Mouse (Mus musculus): ENCODE data around the gene Bmp8a.
"Not testable (repeated sequence)": the region's sequence is repeated elsewhere in the genome, so short reads cannot be mapped to it uniquely, and the experiment has no call there.

The Bmp8a gene

GRCm38 (mm10) chr4:123331961-123332360 is 11.1 kb downstream of the Bmp8a start:
- in situ Hi-C loops (cut with MboI, MseI), result not testable (repeated sequence)

GRCm38 (mm10) chr4:123331326-123331725 is 11.7 kb downstream of the Bmp8a start:
- in situ Hi-C loops (cut with MboI, MseI), result no loop called here

GRCm38 (mm10) chr4:123328946-123329345 is 14.1 kb downstream of the Bmp8a start:
- in situ Hi-C loops (cut with MboI, MseI), result loop anchor here in 1 of 2 experiments (5.0 kb wide), 1 partner anchor 217 kb away; no protein-coding TSS in a partner anchor

GRCm38 (mm10) chr4:123327630-123328029 is 15.4 kb downstream of the Bmp8a start:
- in situ Hi-C loops (cut with MboI, MseI), result loop anchor here in 1 of 2 experiments (5.0 kb wide), 1 partner anchor 215 kb away; no protein-coding TSS in a partner anchor

GRCm38 (mm10) chr4:123326087-123326486 is 17.0 kb downstream of the Bmp8a start:
- in situ Hi-C loops (cut with MboI, MseI), result loop anchor here in 1 of 2 experiments (5.0 kb wide), 1 partner anchor 214 kb away; no protein-coding TSS in a partner anchor

- in situ Hi-C loops (cut with MboI, MseI), result loop anchor here in 1 of 2 experiments (5.0 kb wide), 1 partner anchor 206 kb away; the partner anchor contains the start of gene Oxct2b
Measured at GRCm38 (mm10) chr4:123323534-123323933, 19.5 kb downstream of the Bmp8a start, which contains the start of gene Oxct2a. Oxct2a (minus strand) TSS chr4:123323634.

GRCm38 (mm10) chr4:123322910-123323309 is 20.1 kb downstream of the Bmp8a start:
- in situ Hi-C loops (cut with MboI, MseI), result loop anchor here in 1 of 2 experiments (5.0 kb wide), 1 partner anchor 206 kb away; the partner anchor contains the start of gene Oxct2b

- in situ Hi-C loops (cut with MboI, MseI), result no loop called here
Measured at GRCm38 (mm10) chr4:123314497-123314896, 28.6 kb downstream of the Bmp8a start.

- in situ Hi-C loops (cut with MboI, MseI), result no loop called here
Measured at GRCm38 (mm10) chr4:123313010-123313409, 30.0 kb downstream of the Bmp8a start.

GRCm38 (mm10) chr4:123311845-123312244 is 31.2 kb downstream of the Bmp8a start:
- in situ Hi-C loops (cut with MboI, MseI), result no loop called here

- in situ Hi-C loops (cut with MboI, MseI), result no loop called here
Measured at GRCm38 (mm10) chr4:123308292-123308691, 34.8 kb downstream of the Bmp8a start.

GRCm38 (mm10) chr4:123306999-123307398 is 36.1 kb downstream of the Bmp8a start:
- in situ Hi-C loops (cut with MboI, MseI), result no loop called here

- in situ Hi-C loops (cut with MboI, MseI), result no loop called here
Measured at GRCm38 (mm10) chr4:123305789-123306188, 37.3 kb downstream of the Bmp8a start.

GRCm38 (mm10) chr4:123298980-123299670 is 43.9 kb downstream of the Bmp8a start:
- in situ Hi-C loops (cut with MboI, MseI), result loop anchor here in 1 of 2 experiments (5.0 to 10.0 kb wide), 2 partner anchors 63 to 86 kb away; no protein-coding TSS in a partner anchor

- in situ Hi-C loops (cut with MboI, MseI), result loop anchor here in 1 of 2 experiments (5.0 to 10.0 kb wide), 2 partner anchors 64 to 87 kb away; no protein-coding TSS in a partner anchor
Measured at GRCm38 (mm10) chr4:123298226-123298625, 44.8 kb downstream of the Bmp8a start.

GRCm38 (mm10) chr4:123297195-123297960 is 45.7 kb downstream of the Bmp8a start:
- in situ Hi-C loops (cut with MboI, MseI), result loop anchor here in 1 of 2 experiments (5.0 to 10.0 kb wide), 2 partner anchors 65 to 87 kb away; no protein-coding TSS in a partner anchor

- in situ Hi-C loops (cut with MboI, MseI), result loop anchor here in 1 of 2 experiments (5.0 to 10.0 kb wide), 2 partner anchors 66 to 89 kb away; no protein-coding TSS in a partner anchor
Measured at GRCm38 (mm10) chr4:123296148-123296534, 46.9 kb downstream of the Bmp8a start.

- in situ Hi-C loops (cut with MboI, MseI), result loop anchor here in 1 of 2 experiments (5.0 to 10.0 kb wide), 2 partner anchors 67 to 89 kb away; no protein-coding TSS in a partner anchor
Measured at GRCm38 (mm10) chr4:123295516-123296147, 47.4 kb downstream of the Bmp8a start.

- in situ Hi-C loops (cut with MboI, MseI), result loop anchor here in 1 of 2 experiments (5.0 to 10.0 kb wide), 2 partner anchors 67 to 90 kb away; no protein-coding TSS in a partner anchor
Measured at GRCm38 (mm10) chr4:123295026-123295425, 48.0 kb downstream of the Bmp8a start.

GRCm38 (mm10) chr4:123293661-123294443 is 49.2 kb downstream of the Bmp8a start:
- in situ Hi-C loops (cut with MboI, MseI), result loop anchor here in 1 of 2 experiments (10.0 kb wide), 1 partner anchor 91 kb away; no protein-coding TSS in a partner anchor

All from T-helper 17 cell (primary cell).